Mouse (Mus musculus): Measurements from ENCODE around the gene Tnrc6b.

DNA sequence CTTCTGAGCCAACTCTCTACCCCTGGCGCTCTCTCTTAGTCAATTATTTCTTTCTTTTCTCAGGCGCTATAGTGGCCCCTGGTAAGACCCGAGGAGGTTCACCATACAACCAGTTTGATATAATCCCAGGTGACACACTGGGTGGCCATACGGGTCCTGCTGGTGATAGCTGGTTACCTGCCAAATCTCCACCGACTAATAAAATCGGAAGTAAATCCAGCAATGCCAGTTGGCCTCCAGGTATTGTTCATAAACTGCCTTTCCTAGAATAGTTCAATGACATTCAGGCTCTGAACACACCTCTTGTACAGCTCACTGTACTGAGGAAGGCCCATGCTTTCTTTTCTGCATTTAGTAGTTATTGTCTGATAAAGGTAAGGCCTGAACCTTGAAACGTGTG is 205.5 kb downstream of the Tnrc6b start:
- no peak for TF ChIP-seq MYOD1 (IDR thresholded peaks at IDR 0.05; ENCODE audit: control insufficient read depth in 1 of 3, insufficient read length in 2 of 3, low read depth in 2 of 3)
- TF ChIP-seq E2F4 (IDR thresholded peaks at IDR 0.05; ENCODE audit: insufficient read depth) = no peak
- no peak for TF ChIP-seq MAX (IDR thresholded peaks at IDR 0.05; ENCODE audit: low read depth)
- TF ChIP-seq SRF (IDR thresholded peaks at IDR 0.05; ENCODE audit: control insufficient read depth, insufficient read length, low read depth) = no peak
- TF ChIP-seq USF1 (IDR thresholded peaks at IDR 0.05; ENCODE audit: low read depth) = no peak
